Mouse (Mus musculus): ENCODE measurements around the gene Fam20c. TPM values are rescaled to one million over a fixed set of nuclear protein-coding genes. Genes with fewer than 3 reads are reported as not detected.

Gene Fam20c
- 5.4 and 5.6 TPM in 2 replicates for polyA plus RNA-seq (2015; fragmentation: Nextera tagmentation; extraction: Ambion mirVana)

DNA sequence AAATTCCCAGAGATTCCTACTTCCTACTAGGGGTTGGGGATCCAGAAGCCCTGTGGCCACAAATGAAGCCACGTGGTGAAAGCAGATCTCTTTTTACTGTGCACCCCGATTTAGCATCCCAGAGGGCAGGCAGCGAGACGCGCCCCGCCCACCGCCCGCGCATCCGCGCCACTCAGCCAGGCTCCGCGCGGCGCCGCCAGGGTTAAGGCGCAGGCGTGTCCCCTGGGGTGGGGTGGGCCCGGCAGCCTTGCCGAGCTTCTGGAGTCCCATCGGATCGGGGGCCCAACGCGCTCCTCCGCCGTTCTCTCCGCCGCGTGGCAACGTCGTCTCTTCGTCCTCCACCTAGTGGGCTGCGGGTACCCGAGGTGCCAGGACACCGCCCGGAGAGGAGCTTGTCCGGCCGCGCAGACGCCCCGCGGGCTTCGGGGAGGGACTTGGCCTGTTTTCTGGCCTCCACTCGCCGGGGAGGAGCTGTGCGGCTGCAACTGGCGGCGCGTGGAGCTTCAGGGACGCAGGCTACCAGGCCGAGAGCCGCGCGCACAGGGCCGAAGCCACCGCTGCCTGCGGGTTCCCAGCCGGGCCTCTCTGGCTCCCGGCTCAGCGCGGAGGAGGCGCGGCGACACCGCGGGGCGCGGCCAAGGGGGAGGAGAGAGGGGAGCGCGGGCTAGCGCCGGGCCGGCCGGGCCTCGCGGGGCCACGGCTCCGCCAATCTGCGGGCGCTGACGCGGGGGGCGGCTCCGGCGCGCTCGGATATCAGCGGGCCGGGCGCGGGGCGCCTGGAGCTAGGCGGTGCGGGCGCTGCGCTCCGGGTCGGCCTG is at the start of gene Fam20c:
TSS of gene Fam20c (plus strand) at position 212 of the 818 bp plus-strand sequence.
- no peaks in the 10 kb centered on the region for H3K36me3 ChIP-seq (ENCODE audit: control insufficient read depth, insufficient read depth)
- H3K4me3 ChIP-seq (ENCODE audit: low read length): peak within 1 kb of the TSS; percentile 83
- H3K4me1 ChIP-seq (ENCODE audit: control insufficient read depth, insufficient read depth, low read length): peaks cover 23% of the 10 kb centered on the region
- WGBS: under 1% methylated on average over 75 of the region's 98 CpGs
- peak within 1 kb of the TSS; percentile 95 for H3K4me2 ChIP-seq (ENCODE audit: low read depth, low read length)
- H3K9me3 ChIP-seq (replicated peaks; ENCODE audit: control insufficient read depth, low read length): no peaks in the 10 kb centered on the region
- peak within 1 kb of the TSS; percentile 91 for H3K9ac ChIP-seq (ENCODE audit: low read length)
- peaks cover 29% of the 10 kb centered on the region for H3K27me3 ChIP-seq (ENCODE audit: control insufficient read depth, insufficient read depth, low read length)
- peak; percentile 91 for ATAC-seq (replicated peaks; ENCODE audit: extremely low read depth, insufficient read depth, low FRiP score)
- H3K27ac ChIP-seq (ENCODE audit: low read length): peak within 1 kb of the TSS; percentile 94

- no peak overlapping the region for H3K27ac ChIP-seq (ENCODE audit: low read length)
- no peak overlapping the region for H3K4me2 ChIP-seq (ENCODE audit: low read depth, low read length)
- peaks cover 7% of the 10 kb centered on the region for H3K9me3 ChIP-seq (replicated peaks; ENCODE audit: control insufficient read depth, low read length)
- H3K4me1 ChIP-seq (ENCODE audit: control insufficient read depth, insufficient read depth, low read length): peaks cover 4% of the 10 kb centered on the region; the same call in 1 of the 2 replicates
- H3K4me3 ChIP-seq (ENCODE audit: low read length): no peak overlapping the region
- H3K9ac ChIP-seq (ENCODE audit: low read length): no peak overlapping the region
- no peaks in the 10 kb centered on the region for H3K27me3 ChIP-seq (ENCODE audit: control insufficient read depth, insufficient read depth, low read length)
- no peaks in the 10 kb centered on the region for H3K36me3 ChIP-seq (ENCODE audit: control insufficient read depth, insufficient read depth)
- no peak for ATAC-seq (replicated peaks; ENCODE audit: extremely low read depth, insufficient read depth, low FRiP score)
These were observed 46.9 kb upstream of the Fam20c start for GRCm38 (mm10) chr5:138707367-138707766.

DNA sequence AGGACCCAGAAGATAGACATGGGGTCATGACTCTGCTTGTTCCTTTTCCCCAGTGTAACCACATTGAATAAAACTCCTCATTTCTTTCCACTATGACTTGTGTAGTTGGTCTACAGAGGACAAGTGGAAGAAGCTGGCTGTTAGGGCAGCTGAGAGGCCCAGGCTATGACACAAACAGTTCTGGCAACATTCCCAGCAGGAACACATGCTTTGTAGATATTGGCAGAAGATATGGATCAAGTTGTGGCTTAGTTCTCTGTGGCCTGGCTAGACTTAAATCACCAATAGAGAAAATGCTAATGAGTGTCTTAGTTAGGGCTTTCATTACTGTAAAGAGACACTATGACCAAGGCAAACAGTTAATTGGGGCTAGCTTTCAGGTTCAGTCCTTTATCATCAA is 45.7 kb upstream of the Fam20c start:
- no peaks in the 10 kb centered on the region for H3K27me3 ChIP-seq (ENCODE audit: control insufficient read depth, insufficient read depth, low read length)
- no peak overlapping the region for H3K4me2 ChIP-seq (ENCODE audit: low read depth, low read length)
- H3K4me3 ChIP-seq (ENCODE audit: low read length): no peak overlapping the region
- peaks cover 8% of the 10 kb centered on the region for H3K9me3 ChIP-seq (replicated peaks; ENCODE audit: control insufficient read depth, low read length)
- H3K36me3 ChIP-seq (ENCODE audit: control insufficient read depth, insufficient read depth): no peaks in the 10 kb centered on the region
- H3K9ac ChIP-seq (ENCODE audit: low read length): no peak overlapping the region
- H3K4me1 ChIP-seq (ENCODE audit: control insufficient read depth, insufficient read depth, low read length): peaks cover 4% of the 10 kb centered on the region; the same call in 1 of the 2 replicates
- ATAC-seq (replicated peaks; ENCODE audit: extremely low read depth, insufficient read depth, low FRiP score): no peak
- no peak overlapping the region for H3K27ac ChIP-seq (ENCODE audit: low read length)

- no peak for ATAC-seq (replicated peaks; ENCODE audit: extremely low read depth, insufficient read depth, low FRiP score)
- 30% methylated on average over 14 of the region's 14 CpGs for WGBS
- peaks cover 3% of the 10 kb centered on the region; the same call in 1 of the 2 replicates for H3K9me3 ChIP-seq (replicated peaks; ENCODE audit: control insufficient read depth, low read length)
These were observed 38.7 kb upstream of the Fam20c start for GRCm38 (mm10) chr5:138715561-138716095.

DNA sequence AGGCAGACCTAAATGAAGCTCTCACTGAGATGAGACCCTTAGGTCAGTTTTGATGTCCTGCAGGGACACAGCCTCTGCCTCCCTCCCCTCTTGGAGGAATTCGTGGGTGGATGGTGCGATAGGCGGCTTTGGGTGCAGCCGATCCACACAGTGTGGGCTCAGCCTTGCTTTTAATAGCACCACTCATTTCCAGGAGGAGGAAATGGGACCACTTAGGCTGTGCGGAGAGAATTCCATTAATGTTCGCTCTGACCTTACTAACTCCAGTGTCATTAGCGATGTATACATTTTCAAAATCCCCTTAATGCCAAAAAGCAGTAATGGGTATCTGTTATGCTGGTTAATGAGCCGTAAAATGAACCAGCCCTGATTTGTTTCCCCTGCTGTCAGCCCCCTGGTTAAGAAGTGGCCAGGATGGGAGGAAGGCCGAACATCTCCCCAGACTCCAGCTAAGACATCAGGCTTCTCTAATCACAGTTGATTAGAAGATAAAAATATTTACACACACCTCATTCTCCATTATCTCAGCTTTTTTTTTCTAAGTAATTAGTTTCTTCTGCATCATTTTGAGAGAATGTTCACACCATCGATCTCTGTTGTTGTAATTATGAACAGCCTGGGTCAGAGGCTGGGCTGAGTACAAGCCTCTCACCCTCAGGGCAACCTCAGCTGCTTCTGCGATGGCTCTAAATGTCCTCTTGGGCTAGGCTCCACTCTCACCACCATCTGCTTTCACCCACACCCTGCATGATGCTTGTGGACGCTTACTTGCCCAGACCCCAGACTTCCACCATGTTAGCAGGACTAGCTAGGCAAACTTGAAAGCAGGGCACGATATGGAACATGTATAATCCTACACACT is 33.8 kb upstream of the Fam20c start:
- no peak for ATAC-seq (replicated peaks; ENCODE audit: extremely low read depth, insufficient read depth, low FRiP score)

More at GRCm38 (mm10) chr5:138715561-138716095, 38.7 kb upstream of the Fam20c start:
- Histone ChIP-seq H3K36me3 (ENCODE audit: control insufficient read depth, insufficient read depth) (no peaks in the 10 kb centered on the region), H3K27ac (ENCODE audit: low read length) (no peak overlapping the region), H3K27me3 (ENCODE audit: control insufficient read depth, insufficient read depth, low read length) (no peaks in the 10 kb centered on the region), H3K9ac (ENCODE audit: low read length) (no peak overlapping the region), H3K4me1 (ENCODE audit: control insufficient read depth, insufficient read depth, low read length) (peaks cover 4% of the 10 kb centered on the region; the same call in 1 of the 2 replicates), H3K4me2 (ENCODE audit: low read depth, low read length) (no peak overlapping the region), H3K4me3 (ENCODE audit: low read length) (no peak overlapping the region)

DNA sequence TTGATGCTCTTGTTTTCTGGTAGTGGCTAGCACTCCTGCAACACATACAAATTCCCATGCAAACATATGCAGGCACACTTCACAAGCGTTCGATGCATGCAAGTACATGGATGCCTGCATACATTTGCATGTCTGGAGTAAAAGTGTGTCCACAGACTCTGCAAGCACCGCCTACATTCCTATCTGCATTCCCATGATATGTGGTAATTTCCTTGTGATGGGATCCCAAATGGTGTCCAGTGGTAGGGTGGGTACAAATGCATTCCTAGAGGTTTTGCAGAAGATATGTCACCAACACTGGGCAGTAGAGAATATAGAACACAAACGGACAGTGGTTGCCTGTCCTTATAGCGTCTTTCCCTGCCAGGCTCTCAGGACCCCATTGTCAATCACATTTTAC is 29.9 kb upstream of the Fam20c start:
- Histone ChIP-seq H3K27ac (ENCODE audit: low read length) (no peak overlapping the region; the same call in 1 of the 2 replicates), H3K27me3 (ENCODE audit: control insufficient read depth, insufficient read depth, low read length) (no peaks in the 10 kb centered on the region)
- 70% methylated on average over 5 of the region's 5 CpGs for WGBS

More for the DNA sequence above, 33.8 kb upstream of the Fam20c start:
- Histone ChIP-seq H3K4me2 (ENCODE audit: low read depth, low read length) (no peak overlapping the region), H3K9me3 (replicated peaks; ENCODE audit: control insufficient read depth, low read length) (no peaks in the 10 kb centered on the region), H3K9ac (ENCODE audit: low read length) (no peak overlapping the region), H3K4me3 (ENCODE audit: low read length) (no peak overlapping the region), H3K4me1 (ENCODE audit: control insufficient read depth, insufficient read depth, low read length) (peaks cover 16% of the 10 kb centered on the region), H3K36me3 (ENCODE audit: control insufficient read depth, insufficient read depth) (no peaks in the 10 kb centered on the region), H3K27me3 (ENCODE audit: control insufficient read depth, insufficient read depth, low read length) (no peaks in the 10 kb centered on the region), H3K27ac (ENCODE audit: low read length) (no peak overlapping the region)
- 47% methylated on average over 13 of the region's 13 CpGs for WGBS

DNA sequence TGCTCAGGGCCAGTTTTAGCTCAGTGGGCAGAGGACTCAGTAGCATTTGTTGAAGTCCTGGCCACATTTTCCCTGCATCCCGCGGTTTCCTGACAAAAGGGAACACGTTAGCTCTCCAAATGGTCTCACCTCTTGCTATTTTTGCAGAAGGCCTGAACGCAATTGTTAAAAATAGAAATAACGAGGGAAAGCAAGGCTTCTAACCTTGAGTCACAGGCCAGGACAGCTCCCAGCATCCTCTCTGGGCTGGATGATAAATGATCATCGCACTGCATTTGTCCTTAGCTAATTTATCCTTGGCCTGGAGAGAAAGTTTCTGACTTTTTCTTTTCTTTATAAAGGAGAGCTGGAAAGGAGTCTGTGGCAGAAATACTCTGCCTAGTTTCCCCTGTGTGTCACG is 29.2 kb upstream of the Fam20c start:
- Histone ChIP-seq H3K36me3 (ENCODE audit: control insufficient read depth, insufficient read depth) (no peaks in the 10 kb centered on the region), H3K9me3 (replicated peaks; ENCODE audit: control insufficient read depth, low read length) (no peaks in the 10 kb centered on the region; the same call in 1 of the 2 replicates), H3K9ac (ENCODE audit: low read length) (no peak overlapping the region), H3K4me3 (ENCODE audit: low read length) (no peak overlapping the region), H3K4me2 (ENCODE audit: low read depth, low read length) (no peak overlapping the region), H3K27ac (ENCODE audit: low read length) (peak overlapping the region; percentile 46), H3K4me1 (ENCODE audit: control insufficient read depth, insufficient read depth, low read length) (peaks cover 18% of the 10 kb centered on the region), H3K27me3 (ENCODE audit: control insufficient read depth, insufficient read depth, low read length) (no peaks in the 10 kb centered on the region)
- WGBS: 26% methylated on average over 7 of the region's 7 CpGs
- ATAC-seq (replicated peaks; ENCODE audit: extremely low read depth, insufficient read depth, low FRiP score): peak; percentile 45; the same call in 1 of the 2 replicates

More for the DNA sequence above, 29.9 kb upstream of the Fam20c start:
- Histone ChIP-seq H3K36me3 (ENCODE audit: control insufficient read depth, insufficient read depth) (no peaks in the 10 kb centered on the region), H3K9me3 (replicated peaks; ENCODE audit: control insufficient read depth, low read length) (no peaks in the 10 kb centered on the region), H3K4me1 (ENCODE audit: control insufficient read depth, insufficient read depth, low read length) (peaks cover 18% of the 10 kb centered on the region), H3K4me3 (ENCODE audit: low read length) (no peak overlapping the region), H3K4me2 (ENCODE audit: low read depth, low read length) (no peak overlapping the region), H3K9ac (ENCODE audit: low read length) (no peak overlapping the region)
- peak; percentile 55; the same call in 1 of the 2 replicates for ATAC-seq (replicated peaks; ENCODE audit: extremely low read depth, insufficient read depth, low FRiP score)

GRCm38 (mm10) chr5:138730863-138731262 is 23.5 kb upstream of the Fam20c start:
- Histone ChIP-seq H3K9me3 (replicated peaks; ENCODE audit: control insufficient read depth, low read length) (no peaks in the 10 kb centered on the region; the same call in 1 of the 2 replicates), H3K36me3 (ENCODE audit: control insufficient read depth, insufficient read depth) (no peaks in the 10 kb centered on the region), H3K4me2 (ENCODE audit: low read depth, low read length) (no peak overlapping the region), H3K27me3 (ENCODE audit: control insufficient read depth, insufficient read depth, low read length) (no peaks in the 10 kb centered on the region), H3K9ac (ENCODE audit: low read length) (no peak overlapping the region), H3K4me3 (ENCODE audit: low read length) (no peak overlapping the region), H3K4me1 (ENCODE audit: control insufficient read depth, insufficient read depth, low read length) (peaks cover 10% of the 10 kb centered on the region), H3K27ac (ENCODE audit: low read length) (no peak overlapping the region)
- no peak for ATAC-seq (replicated peaks; ENCODE audit: extremely low read depth, insufficient read depth, low FRiP score)
- 47% methylated on average over 5 of the region's 5 CpGs for WGBS

Measured in heart, embryonic 16.5 days (tissue).